Mouse (Mus musculus) embryo, embryonic 9.5 days (tissue): ENCODE measurements at regions not wholly inside any gene's neighbourhood (a gene's known extent, or its start where the extent isn't known, plus 50 kb on each side); places are given as distances from the start of the nearest gene placed in this dataset.

Experiments
- DNase-seq: peaks from one replicate; pipeline ENCODE4 v3.0.0-alpha.2; 2017; ENCODE audit errors: extremely low spot score

- peak; percentile 64 for DNase-seq
Observed at GRCm38 (mm10) chr1:95762244-95762643, 94.9 kb upstream of the St8sia4 start.

GRCm38 (mm10) chr1:95754071-95754915, 86.9 kb upstream of the St8sia4 start:
- no peak for DNase-seq

GRCm38 (mm10) chr1:95753517-95753916, 86.1 kb upstream of the St8sia4 start:
- DNase-seq = no peak

- no peak for DNase-seq
Observed at GRCm38 (mm10) chr1:95748940-95749339, 81.6 kb upstream of the St8sia4 start.

- no peak for DNase-seq
Observed at GRCm38 (mm10) chr1:95747287-95747686, 79.9 kb upstream of the St8sia4 start.

- DNase-seq = no peak
Observed at GRCm38 (mm10) chr1:95744446-95744845, 77.1 kb upstream of the St8sia4 start.

- no peak for DNase-seq
Observed at GRCm38 (mm10) chr1:95743334-95743733, 76.0 kb upstream of the St8sia4 start.

- DNase-seq = no peak
Observed at GRCm38 (mm10) chr1:95719449-95719848, 52.1 kb upstream of the St8sia4 start.

GRCm38 (mm10) chr1:95718794-95719193, 51.4 kb upstream of the St8sia4 start:
- no peak for DNase-seq
